Mouse (Mus musculus) layer of hippocampus, adult 11-12 months (tissue): ENCODE measurements around the gene Grsf1.

Experiments
- DNase-seq: peaks from one replicate; pipeline ENCODE4 v3.0.0; 2022; ENCODE audit warnings: low spot score

Gene Grsf1

DNA sequence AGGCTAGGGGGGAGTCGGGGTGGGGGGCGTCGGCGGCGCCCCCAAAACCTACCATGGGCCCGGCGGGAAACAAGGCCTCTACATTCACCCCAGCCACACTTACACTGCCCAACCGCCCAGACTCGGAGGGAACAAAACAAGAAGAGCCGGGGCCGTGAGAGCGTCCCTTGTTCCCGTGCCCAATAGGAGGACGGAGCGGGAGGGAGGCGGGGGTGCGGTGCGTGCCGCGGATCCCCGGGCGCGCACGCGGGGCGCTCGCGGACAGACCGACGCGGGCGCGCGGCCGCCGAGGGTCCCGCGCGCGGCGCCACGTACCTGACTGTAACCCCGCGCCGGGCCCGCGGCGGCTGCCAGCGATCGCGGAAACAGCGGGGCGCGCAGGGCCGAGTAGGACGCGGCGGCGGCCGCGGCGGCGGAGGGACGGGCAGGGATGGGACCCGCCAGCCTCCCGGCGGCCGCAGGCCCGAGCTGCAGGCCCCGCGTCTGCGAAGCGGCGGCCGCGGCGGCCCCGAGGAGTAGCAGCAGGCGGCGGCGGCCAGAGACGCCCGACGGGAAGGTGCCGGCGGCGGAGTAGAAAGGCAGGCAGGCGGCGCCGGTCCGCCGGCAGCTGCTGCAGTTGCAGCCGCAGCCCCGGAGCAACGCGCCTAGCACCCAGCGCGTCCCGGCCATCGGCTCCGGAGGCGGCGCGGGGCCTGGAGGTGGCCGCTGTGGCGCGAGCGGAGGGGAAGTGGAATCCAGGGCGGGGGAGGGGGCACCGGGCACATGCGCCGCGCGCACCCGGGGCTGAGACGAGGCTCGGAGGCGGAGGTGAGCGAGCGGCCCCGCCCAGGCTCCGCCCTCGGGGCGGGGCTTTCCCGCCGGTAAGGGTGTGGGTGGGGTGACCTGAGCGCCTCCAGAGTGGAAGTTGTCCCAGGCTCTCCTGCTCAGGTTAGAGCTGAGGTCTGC is at the start of gene Grsf1:
TSS of gene Grsf1 (minus strand) at position 729 of the 945 bp plus-strand sequence.
- DNase-seq = peak; percentile 87

GRCm38 (mm10) chr5:88724030-88724429 is 48.1 kb upstream of the Grsf1 start:
- DNase-seq = no peak

DNA sequence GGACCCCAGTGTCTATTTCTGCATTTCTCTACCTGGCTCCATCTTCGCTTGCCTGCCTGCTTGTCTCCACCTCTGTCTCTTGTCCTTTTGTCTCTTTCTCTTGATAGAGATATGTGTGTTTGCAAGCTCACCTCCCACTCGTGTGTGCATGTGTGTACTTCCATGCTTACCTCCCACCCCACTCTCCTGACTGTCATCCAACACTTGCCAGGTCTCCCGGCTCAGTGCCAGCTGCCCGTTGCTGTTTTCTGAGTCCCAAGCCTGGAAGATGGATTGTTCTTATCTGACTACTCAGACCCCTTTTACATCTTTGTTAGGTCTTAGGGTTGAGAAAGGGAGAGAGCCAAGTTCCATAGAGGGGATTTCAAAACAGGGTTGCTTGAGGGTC is 46.2 kb upstream of the Grsf1 start:
- peak; percentile 19 for DNase-seq

- DNase-seq = no peak
These were observed 45.7 kb upstream of the Grsf1 start for GRCm38 (mm10) chr5:88721565-88722212.

DNA sequence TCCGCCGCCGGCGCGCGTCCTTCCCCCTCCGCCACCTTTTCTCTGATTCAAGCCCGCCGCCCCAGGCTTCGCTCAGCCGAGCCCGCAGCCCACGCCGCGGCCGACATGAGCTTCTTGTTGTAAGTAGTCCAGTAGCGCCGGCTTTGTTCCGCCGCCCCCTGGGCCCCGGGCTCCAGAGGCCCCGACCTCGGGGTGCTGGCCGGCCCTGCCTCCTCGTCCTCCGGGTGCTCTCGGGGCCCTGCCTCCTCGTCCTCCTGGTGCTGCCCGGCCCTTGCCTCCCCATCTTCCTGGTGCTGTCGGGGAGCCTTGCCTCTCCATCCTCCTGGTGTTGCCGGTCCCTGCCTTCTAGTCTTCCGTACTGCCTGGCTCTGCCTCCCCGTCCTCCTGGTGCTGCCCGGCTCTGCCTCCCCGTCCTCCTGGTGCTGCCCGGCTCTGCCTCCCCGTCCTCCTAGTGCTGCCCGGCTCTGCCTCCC is 45.1 kb upstream of the Grsf1 start:
- DNase-seq = no peak

- peak; percentile 97 for DNase-seq
These were observed 44.4 kb upstream of the Grsf1 start, which contains the start of gene Mob1b for GRCm38 (mm10) chr5:88720116-88721002. Gene Mob1b, plus strand, starts transcription at chr5:88720855.

DNA sequence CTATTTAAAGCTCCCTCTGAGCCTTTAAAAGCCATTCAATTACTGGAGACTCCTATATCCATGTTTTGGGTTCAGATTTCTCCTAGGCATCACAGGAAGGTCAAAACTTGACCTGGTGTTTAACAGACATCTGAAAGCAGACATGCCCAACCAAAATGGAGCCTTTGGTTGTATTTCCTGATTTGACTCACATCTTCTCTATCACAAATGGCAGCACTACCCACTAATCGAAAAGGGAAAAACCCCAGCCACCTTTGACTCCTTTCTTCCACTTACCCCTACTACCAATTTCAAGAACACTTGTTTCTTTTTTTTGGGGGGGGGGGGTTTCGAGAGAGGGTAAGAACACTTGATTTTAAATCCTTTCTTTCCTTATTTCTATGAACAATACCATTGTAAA is 41.0 kb upstream of the Grsf1 start:
- DNase-seq = no peak

DNA sequence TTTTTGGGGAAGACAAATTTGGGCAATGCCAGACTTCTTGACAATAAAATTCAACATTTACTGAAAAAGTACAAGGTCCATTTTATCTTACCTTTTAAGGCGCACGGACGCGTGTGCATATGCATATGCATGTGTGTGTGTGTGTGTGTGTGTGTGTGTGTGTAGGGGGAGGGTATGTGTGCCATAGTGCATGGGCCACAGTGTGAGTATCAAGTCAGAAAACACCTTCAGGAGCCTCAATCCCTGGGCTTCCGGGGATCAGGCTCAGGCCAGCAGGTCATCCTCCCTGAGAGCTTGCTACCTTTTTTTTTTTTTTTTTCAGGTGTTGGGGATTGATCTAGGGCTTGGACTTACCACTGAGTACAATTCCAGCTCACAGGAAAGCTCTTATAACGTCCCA is 36.4 kb upstream of the Grsf1 start:
- no peak for DNase-seq

DNA sequence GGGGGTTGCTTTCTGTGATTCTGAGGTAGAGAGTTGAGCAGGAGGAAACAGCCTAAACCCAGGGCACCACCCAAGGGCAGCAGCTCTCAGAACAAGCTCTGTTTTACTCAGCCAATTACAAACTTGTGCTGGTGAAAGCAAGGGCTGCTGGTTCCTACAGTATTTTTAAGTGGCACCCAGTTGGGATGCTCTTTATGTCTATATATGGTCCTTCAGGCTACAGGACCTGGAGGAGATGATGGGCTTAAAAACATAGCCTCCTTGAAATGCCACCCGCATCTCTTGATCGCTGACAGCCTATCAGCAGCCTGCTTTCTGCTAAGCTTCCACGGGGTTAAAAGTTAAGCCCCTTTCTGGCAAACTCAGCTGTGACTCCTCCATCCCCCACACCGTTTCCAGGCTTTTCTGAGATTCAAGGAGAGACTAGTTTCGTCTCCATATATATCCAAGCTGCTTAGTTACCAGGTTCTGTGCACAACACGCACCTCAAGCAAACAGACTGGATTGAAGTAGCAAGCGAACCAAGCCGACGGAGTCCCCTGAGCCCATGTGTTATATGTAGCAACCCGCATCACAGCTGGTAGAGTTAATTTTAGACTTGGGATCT is 35.8 kb upstream of the Grsf1 start:
- no peak for DNase-seq

GRCm38 (mm10) chr5:88711128-88711527 is 35.2 kb upstream of the Grsf1 start:
- no peak for DNase-seq

- no peak for DNase-seq
These were observed 27.6 kb upstream of the Grsf1 start for GRCm38 (mm10) chr5:88703551-88703950.

DNA sequence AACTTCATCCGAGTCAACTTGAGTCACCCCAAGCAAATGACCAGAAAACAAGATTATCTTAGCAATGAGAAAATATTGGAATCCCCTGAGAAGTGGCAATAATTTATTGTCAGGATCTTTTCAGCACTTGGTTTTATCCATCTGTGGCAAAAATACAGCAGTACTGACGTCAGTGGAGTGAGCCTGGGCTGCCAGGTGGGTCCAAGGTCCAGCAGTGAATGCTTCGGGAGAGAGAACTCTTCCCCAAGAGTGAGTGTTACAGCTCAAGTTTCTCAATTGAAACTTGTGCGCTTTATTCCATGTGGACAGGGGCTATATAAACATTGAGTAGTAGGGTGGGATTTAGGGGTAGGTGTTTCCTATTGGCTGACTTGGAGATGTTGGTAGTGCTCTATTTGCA is 26.1 kb upstream of the Grsf1 start:
- no peak for DNase-seq

- DNase-seq = no peak
These were observed 23.4 kb upstream of the Grsf1 start for GRCm38 (mm10) chr5:88699251-88699913.

- DNase-seq = no peak
These were observed 21.3 kb upstream of the Grsf1 start for GRCm38 (mm10) chr5:88697291-88697690.

DNA sequence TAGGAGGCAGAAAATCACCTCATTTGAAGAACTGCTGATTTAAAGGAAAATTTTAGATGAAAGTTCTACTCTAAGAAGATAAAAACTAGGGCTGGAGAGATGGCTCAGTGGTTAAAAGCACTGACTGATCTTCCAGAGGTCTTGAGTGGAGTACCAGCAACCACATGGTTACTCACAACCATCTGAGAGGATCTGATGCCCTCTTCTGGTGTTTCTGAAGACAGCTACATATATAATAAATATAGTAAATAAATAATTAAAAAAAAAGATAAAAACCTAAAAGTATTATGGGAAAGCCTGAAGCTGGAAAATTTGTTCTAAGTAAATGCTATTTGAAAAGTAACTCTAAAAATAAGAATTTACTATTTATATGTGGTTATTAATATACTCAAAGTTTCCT is 17.1 kb upstream of the Grsf1 start:
- DNase-seq = no peak

DNA sequence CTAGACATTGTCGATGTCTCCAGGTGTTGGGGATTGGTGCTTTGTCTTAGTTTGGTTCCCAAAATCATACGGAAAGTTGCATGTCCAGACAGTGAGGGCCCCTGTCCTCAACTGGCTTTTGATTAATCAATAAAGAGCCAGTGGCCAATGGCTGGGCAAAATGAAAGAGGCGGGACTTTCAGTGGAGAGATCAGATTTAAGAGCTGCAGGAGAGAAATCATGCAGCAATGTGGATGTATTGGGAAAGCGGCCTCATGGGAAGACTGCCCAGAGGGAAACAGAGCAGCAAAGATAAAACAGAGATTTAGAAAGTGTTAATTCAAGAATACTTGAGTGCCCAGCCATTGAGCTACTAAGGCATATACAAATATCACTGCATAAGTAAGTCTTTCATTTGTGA is 16.6 kb upstream of the Grsf1 start:
- no peak for DNase-seq

GRCm38 (mm10) chr5:88691506-88692095 is 15.6 kb upstream of the Grsf1 start:
- DNase-seq = no peak

GRCm38 (mm10) chr5:88690681-88691505 is 14.9 kb upstream of the Grsf1 start:
- no peak for DNase-seq

GRCm38 (mm10) chr5:88689279-88689938 is 13.4 kb upstream of the Grsf1 start:
- DNase-seq = no peak
